Mouse (Mus musculus) embryonic facial prominence, embryonic 12.5 days (tissue): ENCODE measurements around the gene Jmjd1c. TPM values are rescaled to one million over a fixed set of nuclear protein-coding genes. Genes with fewer than 3 reads are reported as not detected.

Source experiments
- ATAC-seq: fragments of 200-750 bp; cut with Nextera tagmentation; 2 replicates; pipeline ENCODE4 v1.8.0; 2017; ENCODE audit not compliant: insufficient number of reproducible peaks, insufficient read depth, low FRiP score, low TSS enrichment
- H3K27ac ChIP-seq: fragments of 300-500 bp; sonication (generic); 2 replicates; pipeline ENCODE4 v1.5.1; 2016; ENCODE audit warnings: mild to moderate bottlenecking
- H3K27me3 ChIP-seq: fragments of 300-500 bp; sonication (generic); 2 replicates; pipeline ENCODE4 v1.6.1; 2016; ENCODE audit warnings: mild to moderate bottlenecking, moderate library complexity
- H3K36me3 ChIP-seq: fragments of 300-500 bp; sonication (generic); 2 replicates; pipeline ENCODE4 v1.6.1; 2016; ENCODE audit warnings: mild to moderate bottlenecking
- H3K4me1 ChIP-seq: fragments of 300-500 bp; sonication (generic); 2 replicates; pipeline ENCODE4 v1.6.1; 2016
- H3K4me2 ChIP-seq: fragments of 300-500 bp; sonication (generic); replicated peaks from 2 replicates; pipeline ENCODE4 v1.6.1; 2016; ENCODE audit warnings: mild to moderate bottlenecking, moderate library complexity
- H3K4me3 ChIP-seq: fragments of 300-500 bp; sonication (generic); 2 replicates; pipeline ENCODE4 v1.5.1; 2016; ENCODE audit warnings: mild to moderate bottlenecking
- H3K9ac ChIP-seq: fragments of 300-500 bp; sonication (generic); 2 replicates; pipeline ENCODE4 v1.6.1; 2016; ENCODE audit warnings: mild to moderate bottlenecking, moderate library complexity
- H3K9me3 ChIP-seq: fragments of 300-500 bp; sonication (generic); 2 replicates; pipeline ENCODE4 v1.6.1; 2016; ENCODE audit warnings: mild to moderate bottlenecking, moderate library complexity
- WGBS: fragments of 180-500 bp; shearing (Covaris S2); methylation state at CpG from one replicate; pipeline ENCODE4 v1.1.7; 2016; 5-methylcytosine and 5-hydroxymethylcytosine counted together
- polyA plus RNA-seq: library from polyadenylated mRNA; unstranded; fragments of >200 nt; fragmentation: Nextera tagmentation; extraction: Ambion mirVana; gene quantifications from 2 replicates; pipeline ENCODE4 v1.2.1, GENCODE M21; 2016

Jmjd1c gene
- polyA plus RNA-seq = 56.3 and 62.7 TPM in 2 replicates

- peak within 1 kb of the TSS; percentile 71 for H3K4me2 ChIP-seq
- under 1% methylated on average over 67 of the region's 73 CpGs for WGBS
- H3K4me3 ChIP-seq = peak within 1 kb of the TSS; percentile 89
- H3K27ac ChIP-seq = peak within 1 kb of the TSS; percentile 99
- H3K27me3 ChIP-seq = no peaks in the 10 kb centered on the region
- ATAC-seq = peak; percentile 86
- no peaks in the 10 kb centered on the region for H3K9me3 ChIP-seq
- H3K9ac ChIP-seq = peak within 1 kb of the TSS; percentile 99
- H3K4me1 ChIP-seq = peaks cover 31% of the 10 kb centered on the region
- no peaks in the 10 kb centered on the region for H3K36me3 ChIP-seq
Observed at GRCm38 (mm10) chr10:67095798-67096620, at the start of gene Jmjd1c. Jmjd1c (plus strand) TSS chr10:67096125.

- Histone ChIP-seq H3K4me3 (no peak overlapping the region), H3K4me2 (no peak overlapping the region), H3K9ac (no peak overlapping the region), H3K4me1 (peaks cover 52% of the 10 kb centered on the region), H3K9me3 (no peaks in the 10 kb centered on the region), H3K27me3 (no peaks in the 10 kb centered on the region), H3K27ac (peak overlapping the region; percentile 50; the same call in 1 of the 2 replicates), H3K36me3 (no peaks in the 10 kb centered on the region)
- no peak for ATAC-seq
- WGBS = 74% methylated on average over 18 of the region's 18 CpGs
Observed at GRCm38 (mm10) chr10:67047712-67048645, 47.9 kb upstream of the Jmjd1c start.

DNA sequence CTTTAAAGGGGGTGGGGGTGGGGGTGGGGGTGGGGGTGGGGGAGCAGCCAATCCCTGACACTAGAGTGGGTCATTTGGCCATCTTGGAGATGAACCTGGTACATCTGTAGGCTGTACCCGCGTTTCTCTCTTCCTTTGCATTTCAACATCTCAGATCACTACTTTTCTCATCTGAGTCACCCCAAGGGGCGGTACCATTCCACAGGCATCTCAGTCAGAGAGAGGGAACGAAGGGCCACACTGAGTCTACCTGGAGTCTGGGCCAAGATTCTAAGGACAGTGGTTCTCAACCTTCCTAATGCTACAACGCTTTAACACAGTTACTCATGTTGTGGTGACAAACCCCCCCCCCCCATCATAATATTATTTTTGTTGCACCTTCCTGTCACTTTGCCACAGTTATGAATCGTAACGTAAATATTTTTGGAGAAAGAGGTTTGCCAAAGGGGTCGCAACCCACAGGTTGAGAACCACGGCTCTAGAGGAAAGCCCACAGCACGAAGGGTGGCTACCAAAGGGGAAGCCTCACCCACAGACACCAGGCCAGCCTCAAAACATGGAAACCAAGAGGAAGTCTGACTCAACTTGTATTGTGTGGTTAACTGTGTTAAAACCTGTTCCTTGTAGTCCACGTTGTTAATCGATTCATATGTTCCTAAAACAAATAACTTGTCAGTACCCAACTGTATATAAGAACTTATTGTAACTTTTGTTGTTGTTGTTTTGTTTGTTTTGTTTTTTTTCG is 46.9 kb upstream of the Jmjd1c start:
- WGBS = 90% methylated on average over 13 of the region's 13 CpGs
- no peaks in the 10 kb centered on the region for H3K27me3 ChIP-seq
- H3K4me3 ChIP-seq = no peak overlapping the region
- H3K9me3 ChIP-seq = no peaks in the 10 kb centered on the region
- H3K9ac ChIP-seq = no peak overlapping the region
- no peak overlapping the region for H3K27ac ChIP-seq
- peaks cover 58% of the 10 kb centered on the region for H3K4me1 ChIP-seq
- ATAC-seq = no peak
- no peaks in the 10 kb centered on the region for H3K36me3 ChIP-seq
- no peak overlapping the region for H3K4me2 ChIP-seq

DNA sequence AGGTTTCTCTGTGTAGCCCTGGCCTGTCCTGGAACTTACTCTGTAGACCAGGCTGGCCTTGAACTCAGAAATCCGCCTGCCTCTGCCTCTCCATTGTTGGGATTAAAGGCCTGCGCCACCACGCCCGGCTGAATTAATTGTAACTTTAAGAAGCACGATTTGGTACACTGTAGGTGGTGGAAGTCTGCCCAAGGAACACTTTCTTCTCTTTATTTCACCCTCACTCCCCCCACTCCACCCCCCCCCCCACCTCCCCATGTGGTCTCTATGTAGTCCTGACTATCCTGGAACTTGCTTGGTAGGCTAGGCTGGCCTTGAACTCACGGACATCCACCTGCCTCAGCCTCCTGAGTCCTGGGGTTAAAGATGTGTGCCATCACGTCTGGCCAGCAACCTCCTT is 46.3 kb upstream of the Jmjd1c start:
- peaks cover 54% of the 10 kb centered on the region for H3K4me1 ChIP-seq
- WGBS = 95% methylated on average over 7 of the region's 7 CpGs

GRCm38 (mm10) chr10:67050766-67051165 is 45.2 kb upstream of the Jmjd1c start:
- no peak overlapping the region for H3K4me3 ChIP-seq
- WGBS = 53% methylated on average over 7 of the region's 7 CpGs
- no peak for ATAC-seq
- peaks cover 45% of the 10 kb centered on the region for H3K4me1 ChIP-seq
- H3K9ac ChIP-seq = no peak overlapping the region
- no peaks in the 10 kb centered on the region for H3K27me3 ChIP-seq
- 0 out of 2 replicates have a peak overlapping the region, but pooled peaks have one; percentile 7 for H3K27ac ChIP-seq
- no peaks in the 10 kb centered on the region for H3K9me3 ChIP-seq
- H3K4me2 ChIP-seq = no peak overlapping the region
- no peaks in the 10 kb centered on the region for H3K36me3 ChIP-seq

More for the DNA sequence above, 46.3 kb upstream of the Jmjd1c start:
- Histone ChIP-seq H3K36me3 (no peaks in the 10 kb centered on the region), H3K4me2 (no peak overlapping the region), H3K4me3 (no peak overlapping the region), H3K9ac (no peak overlapping the region), H3K9me3 (no peaks in the 10 kb centered on the region), H3K27me3 (no peaks in the 10 kb centered on the region), H3K27ac (no peak overlapping the region)
- no peak for ATAC-seq

GRCm38 (mm10) chr10:67051466-67051865 is 44.5 kb upstream of the Jmjd1c start:
- no peaks in the 10 kb centered on the region for H3K27me3 ChIP-seq
- no peaks in the 10 kb centered on the region for H3K36me3 ChIP-seq
- H3K4me1 ChIP-seq = peaks cover 47% of the 10 kb centered on the region
- H3K4me2 ChIP-seq = no peak overlapping the region
- WGBS = 47% methylated on average over 5 of the region's 5 CpGs
- no peak for ATAC-seq
- H3K27ac ChIP-seq = 0 out of 2 replicates have a peak overlapping the region, but pooled peaks have one; percentile 7
- no peak overlapping the region for H3K9ac ChIP-seq
- H3K4me3 ChIP-seq = no peak overlapping the region
- no peaks in the 10 kb centered on the region for H3K9me3 ChIP-seq

DNA sequence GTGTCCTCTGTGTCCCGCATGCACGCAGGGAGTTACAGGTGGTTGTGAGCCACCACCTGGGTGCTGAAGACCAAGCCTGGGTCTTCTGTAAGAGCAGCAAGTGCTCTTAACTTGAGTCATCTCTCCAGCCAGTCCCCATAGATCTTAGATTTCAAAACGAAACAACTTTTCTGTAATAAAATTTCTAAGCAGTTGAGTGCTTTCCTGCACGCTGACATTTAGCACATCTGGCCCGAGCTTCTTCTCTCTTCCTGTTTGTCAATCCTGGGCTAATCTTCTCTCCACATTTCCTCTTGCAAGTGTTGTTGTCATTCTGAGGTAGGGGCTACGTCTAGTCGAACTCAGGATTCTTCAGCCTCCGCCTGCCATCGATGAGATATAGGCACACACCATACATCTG is 43.5 kb upstream of the Jmjd1c start:
- no peak for ATAC-seq
- Histone ChIP-seq H3K4me2 (no peak overlapping the region), H3K27ac (0 out of 2 replicates have a peak overlapping the region, but pooled peaks have one; percentile 30), H3K36me3 (no peaks in the 10 kb centered on the region), H3K9ac (no peak overlapping the region), H3K27me3 (no peaks in the 10 kb centered on the region), H3K4me1 (peaks cover 47% of the 10 kb centered on the region), H3K9me3 (no peaks in the 10 kb centered on the region), H3K4me3 (no peak overlapping the region)
- 79% methylated on average over 9 of the region's 9 CpGs for WGBS

DNA sequence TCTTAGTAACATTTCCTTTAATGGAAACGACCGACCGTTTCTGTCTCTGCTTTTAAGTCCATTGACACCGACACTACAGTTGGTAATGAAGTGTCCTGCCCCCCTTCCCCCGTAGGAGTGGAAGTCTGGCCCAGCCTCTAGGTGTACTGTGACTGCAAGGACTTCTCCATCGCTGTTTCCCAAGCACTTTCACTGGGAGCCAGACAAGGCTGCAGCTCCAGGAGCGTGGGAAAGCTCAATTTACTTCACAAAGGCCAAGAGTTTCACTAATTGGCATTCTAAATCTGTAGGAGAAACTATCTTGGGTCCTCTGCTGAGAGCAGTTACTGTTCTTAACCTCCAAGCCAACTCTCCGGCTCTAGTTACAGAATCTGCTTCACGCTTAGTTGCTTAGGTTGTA is 42.5 kb upstream of the Jmjd1c start:
- H3K27ac ChIP-seq = 0 out of 2 replicates have a peak overlapping the region, but pooled peaks have one; percentile 57
- no peak overlapping the region for H3K4me2 ChIP-seq
- H3K36me3 ChIP-seq = no peaks in the 10 kb centered on the region
- H3K4me1 ChIP-seq = peaks cover 40% of the 10 kb centered on the region
- H3K4me3 ChIP-seq = no peak overlapping the region
- no peaks in the 10 kb centered on the region for H3K9me3 ChIP-seq
- no peaks in the 10 kb centered on the region for H3K27me3 ChIP-seq
- no peak for ATAC-seq
- H3K9ac ChIP-seq = no peak overlapping the region
- WGBS = 22% methylated on average over 9 of the region's 9 CpGs

GRCm38 (mm10) chr10:67055867-67056856 is 39.8 kb upstream of the Jmjd1c start:
- H3K4me3 ChIP-seq = no peak overlapping the region
- peak overlapping the region; percentile 84 for H3K27ac ChIP-seq
- no peaks in the 10 kb centered on the region for H3K36me3 ChIP-seq
- H3K4me2 ChIP-seq = no peak overlapping the region
- H3K9me3 ChIP-seq = no peaks in the 10 kb centered on the region
- peaks cover 31% of the 10 kb centered on the region for H3K4me1 ChIP-seq
- no peak for ATAC-seq
- no peak overlapping the region for H3K9ac ChIP-seq
- H3K27me3 ChIP-seq = no peaks in the 10 kb centered on the region
- 40% methylated on average over 17 of the region's 17 CpGs for WGBS

GRCm38 (mm10) chr10:67057208-67057607 is 38.7 kb upstream of the Jmjd1c start:
- Histone ChIP-seq H3K9ac (no peak overlapping the region), H3K27me3 (no peaks in the 10 kb centered on the region), H3K4me1 (peaks cover 31% of the 10 kb centered on the region), H3K4me3 (no peak overlapping the region), H3K4me2 (no peak overlapping the region), H3K36me3 (no peaks in the 10 kb centered on the region), H3K9me3 (no peaks in the 10 kb centered on the region), H3K27ac (0 out of 2 replicates have a peak overlapping the region, but pooled peaks have one; percentile 84)
- ATAC-seq = no peak
